Mouse (Mus musculus) midbrain, embryonic 12.5 days (tissue): ENCODE data around the gene Tuba8. TPM values are rescaled to one million over a fixed set of nuclear protein-coding genes. Genes with fewer than 3 reads are reported as not detected.

Experiments
- ATAC-seq: fragments of 200-750 bp; cut with Nextera tagmentation; 2 replicates; pipeline ENCODE4 v1.8.0; 2017; ENCODE audit warnings: low read depth, moderate TSS enrichment, moderate library complexity; ENCODE audit not compliant: low FRiP score
- H3K27ac ChIP-seq: fragments of 300-500 bp; sonication (generic); replicated peaks from 2 replicates; pipeline ENCODE4 v1.5.1; 2016; ENCODE audit warnings: mild to moderate bottlenecking
- H3K27me3 ChIP-seq: fragments of 300-500 bp; sonication (generic); 2 replicates; pipeline ENCODE4 v1.6.1; 2016; ENCODE audit warnings: mild to moderate bottlenecking
- H3K36me3 ChIP-seq: fragments of 300-500 bp; sonication (generic); 2 replicates; pipeline ENCODE4 v1.6.1; 2016
- H3K4me1 ChIP-seq: fragments of 300-500 bp; sonication (generic); 2 replicates; pipeline ENCODE4 v1.6.1; 2016
- H3K4me2 ChIP-seq: fragments of 300-500 bp; sonication (generic); replicated peaks from 2 replicates; pipeline ENCODE4 v1.6.1; 2016; ENCODE audit warnings: mild to moderate bottlenecking, moderate library complexity
- H3K4me3 ChIP-seq: fragments of 300-500 bp; sonication (generic); 2 replicates; pipeline ENCODE4 v1.5.1; 2016; ENCODE audit warnings: mild to moderate bottlenecking
- H3K9ac ChIP-seq: fragments of 300-500 bp; sonication (generic); replicated peaks from 2 replicates; pipeline ENCODE4 v1.6.1; 2016; ENCODE audit warnings: mild to moderate bottlenecking, moderate library complexity
- H3K9me3 ChIP-seq: fragments of 300-500 bp; sonication (generic); 2 replicates; pipeline ENCODE4 v1.6.1; 2016; ENCODE audit warnings: mild to moderate bottlenecking
- WGBS: fragments of 180-500 bp; shearing (Covaris S2); methylation state at CpG from one replicate; pipeline ENCODE4 v1.1.7; 2016; 5-methylcytosine and 5-hydroxymethylcytosine counted together
- polyA plus RNA-seq: library from polyadenylated mRNA; unstranded; fragments of >200 nt; fragmentation: Nextera tagmentation; extraction: Ambion mirVana; gene quantifications from 2 replicates; pipeline ENCODE4 v1.2.1, GENCODE M21; 2016

Gene Tuba8
- polyA plus RNA-seq, 1 experiment from 2014 or later = not detected

GRCm38 (mm10) chr6:121206481-121206880 is 4.0 kb upstream of the Tuba8 start:
- no peaks in the 10 kb centered on the region for H3K36me3 ChIP-seq
- H3K27ac ChIP-seq = no peak overlapping the region
- H3K9me3 ChIP-seq = 0 out of 2 replicates have a peak, but pooled peaks cover 2% of the 10 kb centered on the region
- 86% methylated on average over 5 of the region's 5 CpGs for WGBS
- no peak overlapping the region for H3K4me3 ChIP-seq
- peaks cover 9% of the 10 kb centered on the region for H3K4me1 ChIP-seq
- no peak overlapping the region for H3K9ac ChIP-seq
- ATAC-seq = no peak
- peaks cover 24% of the 10 kb centered on the region for H3K27me3 ChIP-seq
- H3K4me2 ChIP-seq = no peak overlapping the region

- H3K4me3 ChIP-seq = no peak overlapping the region
- no peak for ATAC-seq
- no peak overlapping the region for H3K27ac ChIP-seq
- no peak overlapping the region for H3K9ac ChIP-seq
- 86% methylated on average over 2 of the region's 2 CpGs for WGBS
- 0 out of 2 replicates have a peak, but pooled peaks cover 2% of the 10 kb centered on the region for H3K9me3 ChIP-seq
- peaks cover 11% of the 10 kb centered on the region for H3K4me1 ChIP-seq
- peaks cover 39% of the 10 kb centered on the region for H3K27me3 ChIP-seq
- no peaks in the 10 kb centered on the region for H3K36me3 ChIP-seq
- no peak overlapping the region for H3K4me2 ChIP-seq
Measured at GRCm38 (mm10) chr6:121209584-121209983, 912 bp upstream of the Tuba8 start.

- Histone ChIP-seq H3K36me3 (no peaks in the 10 kb centered on the region), H3K9me3 (0 out of 2 replicates have a peak, but pooled peaks cover 2% of the 10 kb centered on the region), H3K4me3 (peak overlapping the region; percentile 40), H3K27me3 (peaks cover 39% of the 10 kb centered on the region), H3K9ac (peak overlapping the region; percentile 4), H3K27ac (no peak overlapping the region), H3K4me1 (peaks cover 11% of the 10 kb centered on the region), H3K4me2 (peak overlapping the region; percentile 60)
- peak; percentile 24; the same call in 1 of the 2 replicates for ATAC-seq
- WGBS = 2% methylated on average over 12 of the region's 12 CpGs
Measured at GRCm38 (mm10) chr6:121210926-121211289, 412 bp downstream of the Tuba8 start.

- Histone ChIP-seq H3K27me3 (peaks cover 39% of the 10 kb centered on the region), H3K4me3 (peak overlapping the region; percentile 40; the same call in 1 of the 2 replicates), H3K4me2 (peak overlapping the region; percentile 60), H3K9me3 (0 out of 2 replicates have a peak, but pooled peaks cover 2% of the 10 kb centered on the region), H3K36me3 (no peaks in the 10 kb centered on the region), H3K9ac (no peak overlapping the region), H3K27ac (no peak overlapping the region), H3K4me1 (peaks cover 11% of the 10 kb centered on the region)
- WGBS = 12% methylated on average over 5 of the region's 5 CpGs
- no peak for ATAC-seq
Measured at GRCm38 (mm10) chr6:121211743-121212142, 1.2 kb downstream of the Tuba8 start.

- ATAC-seq = no peak
- Histone ChIP-seq H3K4me3 (no peak overlapping the region), H3K4me2 (no peak overlapping the region), H3K27me3 (peaks cover 39% of the 10 kb centered on the region), H3K9ac (no peak overlapping the region), H3K27ac (no peak overlapping the region), H3K9me3 (0 out of 2 replicates have a peak, but pooled peaks cover 1% of the 10 kb centered on the region), H3K4me1 (peaks cover 11% of the 10 kb centered on the region), H3K36me3 (no peaks in the 10 kb centered on the region)
- WGBS = 75% methylated on average over 4 of the region's 4 CpGs
Measured at GRCm38 (mm10) chr6:121212988-121213387, 2.5 kb downstream of the Tuba8 start.

- ATAC-seq = no peak
- WGBS = 92% methylated on average over 5 of the region's 5 CpGs
- no peaks in the 10 kb centered on the region for H3K36me3 ChIP-seq
Measured at GRCm38 (mm10) chr6:121214221-121214620, 3.7 kb downstream of the Tuba8 start.

GRCm38 (mm10) chr6:121214667-121215330 is 4.3 kb downstream of the Tuba8 start:
- H3K9me3 ChIP-seq = no peaks in the 10 kb centered on the region
- 88% methylated on average over 8 of the region's 8 CpGs for WGBS
- H3K27me3 ChIP-seq = peaks cover 31% of the 10 kb centered on the region
- H3K36me3 ChIP-seq = no peaks in the 10 kb centered on the region
- H3K9ac ChIP-seq = no peak overlapping the region
- H3K27ac ChIP-seq = no peak overlapping the region
- ATAC-seq = no peak
- H3K4me2 ChIP-seq = no peak overlapping the region
- no peak overlapping the region for H3K4me3 ChIP-seq
- H3K4me1 ChIP-seq = peaks cover 11% of the 10 kb centered on the region

More at GRCm38 (mm10) chr6:121214221-121214620, 3.7 kb downstream of the Tuba8 start:
- peaks cover 36% of the 10 kb centered on the region for H3K27me3 ChIP-seq
- no peak overlapping the region for H3K9ac ChIP-seq
- H3K4me1 ChIP-seq = peaks cover 11% of the 10 kb centered on the region
- H3K9me3 ChIP-seq = no peaks in the 10 kb centered on the region
- H3K4me2 ChIP-seq = no peak overlapping the region
- no peak overlapping the region for H3K27ac ChIP-seq
- no peak overlapping the region for H3K4me3 ChIP-seq

GRCm38 (mm10) chr6:121215336-121215735 is 4.8 kb downstream of the Tuba8 start:
- Histone ChIP-seq H3K36me3 (no peaks in the 10 kb centered on the region), H3K9ac (no peak overlapping the region), H3K4me1 (peaks cover 11% of the 10 kb centered on the region), H3K4me3 (no peak overlapping the region), H3K27ac (no peak overlapping the region), H3K27me3 (peaks cover 26% of the 10 kb centered on the region), H3K9me3 (no peaks in the 10 kb centered on the region), H3K4me2 (no peak overlapping the region)
- WGBS = 65% methylated on average over 5 of the region's 5 CpGs
- ATAC-seq = no peak

GRCm38 (mm10) chr6:121215896-121216295 is 5.4 kb downstream of the Tuba8 start:
- Histone ChIP-seq H3K4me2 (no peak overlapping the region), H3K27me3 (peaks cover 20% of the 10 kb centered on the region), H3K9me3 (no peaks in the 10 kb centered on the region), H3K27ac (no peak overlapping the region), H3K4me3 (no peak overlapping the region), H3K4me1 (peaks cover 8% of the 10 kb centered on the region), H3K36me3 (no peaks in the 10 kb centered on the region), H3K9ac (no peak overlapping the region)
- WGBS = 85% methylated on average over 6 of the region's 6 CpGs
- ATAC-seq = no peak

- no peak overlapping the region for H3K4me2 ChIP-seq
- no peaks in the 10 kb centered on the region for H3K36me3 ChIP-seq
- no peak overlapping the region for H3K4me3 ChIP-seq
- no peak overlapping the region for H3K27ac ChIP-seq
- H3K9me3 ChIP-seq = no peaks in the 10 kb centered on the region
- ATAC-seq = no peak
- 86% methylated on average over 5 of the region's 5 CpGs for WGBS
- H3K9ac ChIP-seq = no peak overlapping the region
- no peaks in the 10 kb centered on the region for H3K4me1 ChIP-seq
- peaks cover 12% of the 10 kb centered on the region for H3K27me3 ChIP-seq
Measured at GRCm38 (mm10) chr6:121216589-121217255, 6.2 kb downstream of the Tuba8 start.

- no peaks in the 10 kb centered on the region for H3K36me3 ChIP-seq
- ATAC-seq = no peak
- no peak overlapping the region for H3K27ac ChIP-seq
- WGBS = 93% methylated on average over 7 of the region's 7 CpGs
- no peaks in the 10 kb centered on the region for H3K4me1 ChIP-seq
- no peak overlapping the region for H3K4me3 ChIP-seq
- no peaks in the 10 kb centered on the region for H3K9me3 ChIP-seq
- no peaks in the 10 kb centered on the region; the same call in 1 of the 2 replicates for H3K27me3 ChIP-seq
- H3K9ac ChIP-seq = no peak overlapping the region
- H3K4me2 ChIP-seq = no peak overlapping the region
Measured at GRCm38 (mm10) chr6:121218002-121218401, 7.5 kb downstream of the Tuba8 start.

GRCm38 (mm10) chr6:121219406-121219805 is 8.9 kb downstream of the Tuba8 start:
- no peaks in the 10 kb centered on the region for H3K36me3 ChIP-seq
- no peak overlapping the region for H3K9ac ChIP-seq
- no peaks in the 10 kb centered on the region for H3K4me1 ChIP-seq
- no peaks in the 10 kb centered on the region; the same call in 1 of the 2 replicates for H3K27me3 ChIP-seq
- no peak for ATAC-seq
- H3K4me3 ChIP-seq = no peak overlapping the region
- WGBS = 87% methylated on average over 4 of the region's 4 CpGs
- H3K9me3 ChIP-seq = no peaks in the 10 kb centered on the region
- H3K4me2 ChIP-seq = no peak overlapping the region
- H3K27ac ChIP-seq = no peak overlapping the region
